ENCODE assay signal across 19 mouse cellular contexts in the genomic region with DNA sequence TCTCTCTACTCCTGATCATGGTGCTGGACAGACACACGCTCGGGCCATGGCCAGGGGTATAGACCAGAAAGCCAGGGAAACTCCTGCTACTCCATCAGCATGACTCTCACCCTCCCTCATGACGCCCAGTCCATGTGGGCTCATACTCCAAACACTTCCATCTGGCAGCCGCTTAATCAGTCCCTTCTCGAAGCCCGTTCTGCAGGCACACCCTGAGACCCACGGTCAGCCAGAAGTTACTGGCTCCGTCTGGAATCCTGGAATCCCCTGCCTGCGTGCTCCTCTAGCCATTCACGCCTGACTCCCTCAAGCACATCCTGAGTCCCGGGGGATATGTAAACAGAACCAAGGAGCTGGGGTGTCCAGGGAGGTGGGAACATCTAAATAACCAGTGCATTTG. TPM values are rescaled to one million over a fixed set of nuclear protein-coding genes. Genes with fewer than 3 reads are reported as not detected.
DNase-seq lines count a peak whose midpoint lies in the region; ATAC-seq and TF ChIP-seq lines count a peak whose summit lies in the region.
"Had no signal": no experiment of that assay in that cellular context is flagged by ENCODE, and none has a peak within 500 bp of the region (broad histone marks: within the 10 kb centered on the region; RNA-seq: fewer than 3 reads in every experiment).

No protein-coding gene starts in this region.

- TF ChIP-seq POLR2A in lung, adult 2 months (IDR thresholded peaks at IDR 0.05; ENCODE audit: borderline replicate concordance, extremely low read depth, low read depth, low read length) = no peak

- 0 out of 2 replicates have a peak, but pooled peaks cover 2% of the 10 kb centered on the region for H3K27me3 ChIP-seq in hindbrain, embryonic 13.5 days
- H3K27me3 ChIP-seq in hindbrain, embryonic 14.5 days (ENCODE audit: control insufficient read depth, insufficient read depth, low read length) = no peaks in the 10 kb centered on the region
- no peaks in the 10 kb centered on the region for H3K27me3 ChIP-seq in stomach, postnatal 0 days (ENCODE audit: control insufficient read depth, insufficient read depth, low read length)
- H3K27me3 ChIP-seq: limb, embryonic 13.5 days; midbrain, embryonic 13.5 days; neural tube, embryonic 15.5 days had no signal

- H3K4me2 ChIP-seq in hindbrain, embryonic 13.5 days = no peak overlapping the region
- H3K4me2 ChIP-seq in hindbrain, embryonic 14.5 days (replicated peaks) = no peak overlapping the region
- H3K4me2 ChIP-seq in stomach, postnatal 0 days (replicated peaks; ENCODE audit: low read depth) = no peak overlapping the region
- H3K4me2 ChIP-seq: limb, embryonic 13.5 days; midbrain, embryonic 13.5 days; neural tube, embryonic 15.5 days had no signal

- H3K9me3 ChIP-seq in hindbrain, embryonic 13.5 days = no peaks in the 10 kb centered on the region
- H3K9me3 ChIP-seq in hindbrain, embryonic 14.5 days (ENCODE audit: control insufficient read depth, low read length) = no peaks in the 10 kb centered on the region
- H3K9me3 ChIP-seq in stomach, postnatal 0 days (ENCODE audit: control insufficient read depth, low read length) = no peaks in the 10 kb centered on the region
- H3K9me3 ChIP-seq: embryonic facial prominence, embryonic 10.5 days; limb, embryonic 13.5 days; midbrain, embryonic 13.5 days; neural tube, embryonic 15.5 days had no signal

- H3K27ac ChIP-seq in hindbrain, embryonic 13.5 days = no peak overlapping the region
- H3K27ac ChIP-seq in hindbrain, embryonic 14.5 days = no peak overlapping the region
- H3K27ac ChIP-seq in stomach, postnatal 0 days (replicated peaks) = no peak overlapping the region
- H3K27ac ChIP-seq: embryonic facial prominence, embryonic 10.5 days; limb, embryonic 13.5 days; liver, embryonic 14.5 days; midbrain, embryonic 13.5 days; neural tube, embryonic 15.5 days had no signal

- ATAC-seq in hindbrain, embryonic 13.5 days (ENCODE audit: low FRiP score) = no peak
- no peak for ATAC-seq in hindbrain, embryonic 14.5 days (ENCODE audit: low FRiP score)
- ATAC-seq in stomach, postnatal 0 days (ENCODE audit: low FRiP score, low TSS enrichment) = peak; percentile 65
- ATAC-seq: forebrain, embryonic 14.5 days; inflammation-experienced regulatory T-cells, adult 6 months; midbrain, embryonic 13.5 days had no signal

- TF ChIP-seq EP300 in stomach, postnatal 0 days (optimal IDR thresholded peaks at IDR 0.05) = no peak

- H3K4me1 ChIP-seq in hindbrain, embryonic 13.5 days (replicated peaks) = peaks cover 9% of the 10 kb centered on the region; the same call in 1 of the 2 replicates
- H3K4me1 ChIP-seq in hindbrain, embryonic 14.5 days (replicated peaks; ENCODE audit: control insufficient read depth, insufficient read depth, low read length) = 0 out of 2 replicates have a peak, but pooled peaks cover 4% of the 10 kb centered on the region
- no peaks in the 10 kb centered on the region for H3K4me1 ChIP-seq in lung, adult 2 months (ENCODE audit: control insufficient read depth, insufficient read depth, low read length)
- no peaks in the 10 kb centered on the region for H3K4me1 ChIP-seq in stomach, postnatal 0 days (replicated peaks; ENCODE audit: control insufficient read depth, insufficient read depth)
- H3K4me1 ChIP-seq: midbrain, embryonic 13.5 days had no signal

- 68% methylated on average over 11 of the region's 11 CpGs for WGBS in hindbrain, embryonic 13.5 days
- WGBS in hindbrain, embryonic 14.5 days = 70% methylated on average over 11 of the region's 11 CpGs
- WGBS in lung, adult 2 months = 29% methylated on average over 11 of the region's 11 CpGs
- 23% methylated on average over 11 of the region's 11 CpGs for WGBS in stomach, postnatal 0 days

- H3K36me3 ChIP-seq in hindbrain, embryonic 13.5 days = no peaks in the 10 kb centered on the region
- H3K36me3 ChIP-seq in hindbrain, embryonic 14.5 days (replicated peaks; ENCODE audit: control insufficient read depth, insufficient read depth) = no peaks in the 10 kb centered on the region
- H3K36me3 ChIP-seq in stomach, postnatal 0 days (ENCODE audit: control insufficient read depth, insufficient read depth, low read length) = no peaks in the 10 kb centered on the region
- H3K36me3 ChIP-seq: embryonic facial prominence, embryonic 10.5 days; limb, embryonic 13.5 days; midbrain, embryonic 13.5 days; neural tube, embryonic 15.5 days had no signal

- peak overlapping the region; percentile 19; the same call in 1 of the 2 replicates for H3K9ac ChIP-seq in hindbrain, embryonic 13.5 days
- no peak overlapping the region for H3K9ac ChIP-seq in hindbrain, embryonic 14.5 days
- H3K9ac ChIP-seq in stomach, postnatal 0 days (ENCODE audit: low read length) = peak overlapping the region; percentile 18; the same call in 1 of the 2 replicates
- H3K9ac ChIP-seq: limb, embryonic 13.5 days; liver, embryonic 14.5 days; midbrain, embryonic 13.5 days; neural tube, embryonic 15.5 days had no signal

- TF ChIP-seq CTCF in lung, adult 2 months (IDR thresholded peaks at IDR 0.05; ENCODE audit: insufficient read depth, low read length) = no peak
- no peak for TF ChIP-seq CTCF in stomach, postnatal 0 days (IDR thresholded peaks at IDR 0.05; ENCODE audit: low read depth)

- H3K4me3 ChIP-seq in hindbrain, embryonic 13.5 days = no peak overlapping the region
- H3K4me3 ChIP-seq in hindbrain, embryonic 14.5 days (replicated peaks; ENCODE audit: low read length) = no peak overlapping the region
- no peak overlapping the region for H3K4me3 ChIP-seq in lung, adult 2 months (replicated peaks; ENCODE audit: extremely low read depth, low read depth, low read length)
- no peak overlapping the region for H3K4me3 ChIP-seq in stomach, postnatal 0 days (ENCODE audit: low read depth, low read length)
- H3K4me3 ChIP-seq: embryonic facial prominence, embryonic 10.5 days; limb, embryonic 13.5 days; midbrain, embryonic 13.5 days; myocyte; neural tube, embryonic 15.5 days had no signal

- DNase-seq in gastrocnemius, adult 18-20 months (ENCODE audit: low spot score) = peak; percentile 41
- DNase-seq in gastrocnemius, postnatal 4 days (ENCODE audit: low spot score in 2 of 2) = no peak
- DNase-seq in hindbrain, embryonic 14.5 days (ENCODE audit: low spot score) = no peak
- peak; percentile 51 for DNase-seq in lung, postnatal 10 days
- DNase-seq in lung, adult 2 months = no peak
- no peak for DNase-seq in stomach, postnatal 0 days (ENCODE audit: low spot score)
- DNase-seq in yolk sac, embryonic 10.5 days (ENCODE audit: low spot score) = no peak
- DNase-seq: cerebellum, adult 11 months; thymus, adult 18-20 months had no signal

RNA-seq across cellular contexts. Expression of a gene that starts 11.7 kb away (rescaled TPM):
- total RNA-seq in gastrocnemius, adult 18-20 months (2021) = 10 to 100 TPM; 28.4 to 34.8 TPM
- total RNA-seq in gastrocnemius, postnatal 4 days (2021) = 100 to 1,000 TPM in 1 of 2 experiments, 10 to 100 TPM in 1; 97.0 to 102 TPM
- polyA plus RNA-seq in hindbrain, embryonic 13.5 days (2015; fragmentation: Nextera tagmentation; extraction: Ambion mirVana) = 12.2 and 12.7 TPM in 2 replicates
- polyA plus RNA-seq in hindbrain, embryonic 14.5 days (2014; fragmentation: Nextera tagmentation; extraction: Ambion mirVana) = 17.2 and 18.1 TPM in 2 replicates
- 59.4 and 80.1 TPM in 2 replicates for polyA plus RNA-seq in lung, adult 2 months (2012; rRNA removed)
- 39.4 and 47.5 TPM in 2 replicates for polyA plus RNA-seq in stomach, postnatal 0 days (2015; fragmentation: Nextera tagmentation; extraction: Ambion mirVana)
- total RNA-seq: CH12.LX had no signal
- polyA plus RNA-seq: inflammation-experienced regulatory T-cells, adult 6 months had no signal

RNA-seq across cellular contexts. Expression of a gene that starts 48.5 kb away (rescaled TPM):
- total RNA-seq in gastrocnemius, adult 18-20 months (2021) = 1 to 10 TPM; 2.1 to 3.9 TPM
- 1 to 10 TPM; 6.8 to 7.9 TPM for total RNA-seq in gastrocnemius, postnatal 4 days (2021)
- 2.7 and 3.8 TPM in 2 replicates for polyA plus RNA-seq in hindbrain, embryonic 13.5 days (2015; fragmentation: Nextera tagmentation; extraction: Ambion mirVana)
- polyA plus RNA-seq in hindbrain, embryonic 14.5 days (2014; fragmentation: Nextera tagmentation; extraction: Ambion mirVana) = 2.5 and 3.0 TPM in 2 replicates
- polyA plus RNA-seq in lung, adult 2 months (2012; rRNA removed) = 38.3 and 39.4 TPM in 2 replicates
- polyA plus RNA-seq in stomach, postnatal 0 days (2015; fragmentation: Nextera tagmentation; extraction: Ambion mirVana) = 2.8 and 3.2 TPM in 2 replicates

Comparison
In these comparisons a context has a peak if more than half of its experiments do, and no peak if none do; other contexts are left out.
1. DNase-seq: peak in gastrocnemius, adult 18-20 months (single experiment) and lung, postnatal 10 days (single experiment); none in gastrocnemius, postnatal 4 days (0 of 2), hindbrain, embryonic 14.5 days (single experiment), lung, adult 2 months (single experiment), stomach, postnatal 0 days (single experiment) and yolk sac, embryonic 10.5 days (single experiment).